Mouse (Mus musculus) fibroblast of lung, adult 2 months (primary cell): ENCODE data around the gene Ddx50.

Experiments
- DNase-seq: peaks from one replicate; pipeline ENCODE4 v3.0.0-alpha.2; 2011; ENCODE audit warnings: low read depth

Ddx50 gene

DNA sequence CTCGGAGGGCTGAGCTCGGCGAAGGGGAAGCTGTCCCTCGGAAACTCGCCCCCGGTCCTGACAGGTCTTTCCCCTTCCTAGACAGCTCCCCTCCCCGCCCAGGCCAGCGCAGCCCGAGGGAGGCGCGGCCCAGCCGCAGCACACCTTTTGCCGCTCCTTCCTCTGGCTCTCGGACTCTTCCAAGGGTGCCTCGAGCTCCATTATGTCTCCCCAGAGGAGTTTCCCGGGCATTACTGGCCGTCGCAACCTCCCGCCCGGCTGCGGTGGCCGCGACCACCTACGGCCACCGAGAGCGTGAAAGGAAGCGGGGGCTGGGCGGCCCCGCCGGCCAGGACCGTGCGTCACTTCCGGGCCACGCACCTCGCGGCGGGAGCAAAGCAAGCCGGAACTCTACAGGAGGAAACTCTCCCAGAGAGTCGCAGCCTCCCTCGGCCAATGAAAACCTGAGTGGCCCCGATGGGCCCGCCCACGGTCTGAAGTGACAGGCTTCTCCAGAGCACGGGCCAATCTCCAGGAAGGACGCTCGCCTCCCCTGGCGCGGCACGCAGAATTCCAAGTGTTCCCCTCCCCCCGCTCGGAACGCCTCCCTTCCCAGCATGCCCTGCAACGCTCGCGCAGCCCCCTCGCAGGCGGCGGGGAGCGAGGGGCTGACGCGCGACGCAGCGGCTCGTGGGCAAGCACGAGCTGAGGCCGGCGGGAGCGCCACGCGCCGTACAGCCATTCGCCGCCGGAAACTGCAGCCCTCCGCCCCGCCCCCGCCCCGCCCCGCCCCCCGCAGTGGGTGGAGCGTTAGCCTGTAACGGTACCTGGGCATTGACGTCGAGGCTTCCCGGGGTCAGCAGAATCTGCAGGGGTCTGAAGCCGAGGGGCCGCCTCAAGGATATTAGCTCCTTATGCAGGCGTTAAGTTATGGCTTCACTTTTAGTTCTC is at the start of gene Ddx50:
Ddx50 (minus strand) TSS at position 338 of the 930 bp plus-strand sequence.
- peak; percentile 98 for DNase-seq

GRCm38 (mm10) chr10:62692771-62693170 is 41.8 kb upstream of the Ddx50 start:
- DNase-seq: no peak

GRCm38 (mm10) chr10:62692244-62692643 is 41.2 kb upstream of the Ddx50 start:
- DNase-seq: no peak

- DNase-seq: no peak
Observed at GRCm38 (mm10) chr10:62687032-62687674, 36.1 kb upstream of the Ddx50 start.

DNA sequence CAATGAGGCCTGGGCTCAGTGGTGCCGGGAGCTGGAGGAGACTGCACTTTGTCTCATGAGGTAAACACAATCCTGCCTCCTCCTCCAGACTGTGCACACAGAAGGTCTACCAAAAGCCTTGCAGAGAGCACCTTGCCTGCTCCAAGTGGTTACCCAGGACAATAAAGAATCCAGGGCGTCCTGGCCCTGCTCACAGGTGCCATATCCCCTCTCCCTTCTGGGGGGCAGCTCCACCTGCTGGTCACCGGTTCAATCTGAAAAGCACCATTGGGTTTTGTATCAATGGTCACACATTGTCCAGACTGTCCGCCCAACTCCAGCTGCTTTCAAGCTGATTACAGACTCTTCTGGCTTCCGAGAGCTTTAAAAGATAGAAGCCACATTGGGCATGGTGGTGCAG is 32.0 kb upstream of the Ddx50 start:
- no peak for DNase-seq

DNA sequence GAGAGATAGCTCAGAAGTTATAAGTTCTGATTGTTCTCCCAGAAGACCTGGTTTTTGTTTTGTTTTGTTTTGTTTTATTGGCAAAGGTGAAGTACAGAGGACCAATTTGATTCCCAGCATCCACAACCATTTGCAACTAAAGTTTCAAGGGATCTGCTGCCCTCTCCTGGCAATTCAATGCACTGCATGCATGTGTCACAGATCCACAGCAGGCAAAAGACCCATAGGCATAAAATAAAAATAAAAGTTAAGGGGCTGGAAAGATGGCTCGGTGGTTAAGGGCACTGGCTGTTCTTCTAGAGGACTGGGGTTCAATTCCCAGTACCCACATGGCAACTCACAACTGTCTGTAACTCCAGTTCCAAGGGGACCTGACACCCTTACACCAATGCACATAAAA is 28.8 kb upstream of the Ddx50 start:
- DNase-seq: no peak

DNA sequence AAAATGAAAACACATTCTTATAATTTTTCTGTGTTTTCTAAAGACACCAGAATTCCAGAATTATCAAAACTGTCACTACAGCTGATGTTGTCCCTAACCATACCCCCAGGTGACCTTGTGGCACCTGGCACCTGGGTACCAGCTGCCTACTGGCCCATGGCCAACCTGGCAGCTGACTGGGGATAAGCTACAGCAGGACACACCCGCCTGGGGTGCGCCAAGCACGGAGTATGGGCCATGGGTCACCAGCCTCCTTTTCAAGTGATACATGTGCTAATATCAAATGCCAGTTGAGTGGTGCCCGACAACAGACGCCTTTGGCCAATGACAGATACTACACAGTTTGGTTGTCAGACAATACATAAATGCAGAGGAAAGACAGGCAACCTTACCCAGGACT is 26.3 kb upstream of the Ddx50 start:
- DNase-seq: no peak

DNA sequence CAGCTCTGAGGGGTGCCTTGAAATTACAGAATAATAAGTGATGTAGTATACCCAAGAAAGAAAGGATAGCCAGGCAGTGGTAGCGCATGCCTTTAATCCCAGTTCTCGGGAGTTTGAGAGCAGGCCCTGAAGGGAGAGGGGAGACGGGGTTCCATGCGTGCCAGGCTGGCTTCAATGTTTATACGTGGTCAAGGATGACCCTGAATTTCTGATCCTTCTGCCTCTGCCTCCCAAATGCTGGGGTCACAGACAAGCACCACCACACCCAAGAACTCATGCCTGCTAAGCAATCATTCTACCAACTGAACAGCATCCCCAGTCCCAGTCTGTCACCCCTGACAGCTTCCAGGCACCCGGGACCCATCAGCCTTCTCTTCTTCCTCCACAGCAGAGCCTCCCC is 25.2 kb upstream of the Ddx50 start:
- DNase-seq: no peak

DNA sequence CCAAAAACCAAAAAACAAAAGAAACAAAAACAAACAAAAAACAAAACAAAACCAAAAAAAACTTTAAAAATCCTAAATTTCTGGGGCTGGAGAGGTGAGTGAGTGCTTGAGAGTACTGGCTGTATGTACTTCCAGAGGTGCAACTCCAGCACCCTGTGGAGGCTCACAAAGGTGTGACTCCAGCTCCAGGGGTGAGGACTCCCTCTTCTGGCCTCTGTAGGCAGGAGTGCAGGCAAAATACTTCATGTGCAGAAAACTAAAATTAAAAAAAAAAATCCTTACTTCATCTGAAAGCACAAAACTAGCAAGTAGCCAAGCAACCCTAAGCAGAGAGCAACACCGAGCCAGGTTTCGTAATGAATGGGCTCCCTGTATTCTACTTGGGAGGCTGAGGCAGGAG is 21.3 kb upstream of the Ddx50 start:
- DNase-seq: no peak

DNA sequence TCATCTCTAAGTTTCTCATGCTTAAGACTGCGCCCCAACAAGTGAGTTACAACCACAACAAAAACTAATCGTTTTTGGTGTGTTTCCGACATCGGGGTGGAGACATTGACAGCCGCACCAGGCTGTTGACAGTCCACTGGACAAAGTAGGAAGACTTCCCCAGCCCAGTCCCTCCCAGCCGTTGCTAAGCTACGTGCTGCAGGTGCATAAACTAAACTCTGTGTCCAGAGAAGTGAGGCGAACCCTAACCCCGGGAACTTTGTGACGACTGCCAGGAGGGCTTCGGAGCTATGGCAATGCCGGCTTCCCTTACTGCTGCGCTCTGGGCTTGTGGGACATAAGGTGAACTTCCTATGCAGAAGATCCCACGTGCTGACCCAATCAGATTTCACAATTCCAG is 18.2 kb upstream of the Ddx50 start:
- no peak for DNase-seq

GRCm38 (mm10) chr10:62668463-62668862 is 17.4 kb upstream of the Ddx50 start:
- DNase-seq: no peak

GRCm38 (mm10) chr10:62668043-62668442 is 17.0 kb upstream of the Ddx50 start:
- no peak for DNase-seq

- DNase-seq: no peak
Observed at GRCm38 (mm10) chr10:62664963-62665590, 14.1 kb upstream of the Ddx50 start.

DNA sequence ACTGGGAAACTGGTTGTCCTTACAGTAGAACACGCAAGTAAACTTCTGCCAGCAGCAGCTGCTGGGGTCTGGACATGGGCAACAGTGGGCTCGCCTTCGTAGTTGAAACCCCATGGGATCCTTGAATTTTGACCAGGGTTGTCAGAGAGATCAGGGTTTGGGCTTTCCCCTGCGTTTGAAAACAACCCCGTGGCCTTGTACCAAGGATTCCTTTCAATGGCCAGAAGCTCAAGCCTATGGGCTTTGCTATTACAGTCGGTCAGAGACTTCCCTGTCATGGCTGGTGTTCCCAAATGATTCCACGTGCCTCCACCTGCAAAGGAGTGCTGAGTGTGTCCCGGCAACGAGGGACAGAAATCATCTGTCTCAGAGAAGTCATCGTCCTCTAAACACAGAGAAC is 13.2 kb upstream of the Ddx50 start:
- no peak for DNase-seq

GRCm38 (mm10) chr10:62656711-62657110 is 5.7 kb upstream of the Ddx50 start:
- DNase-seq: no peak

GRCm38 (mm10) chr10:62651961-62652360 is 943 bp upstream of the Ddx50 start:
- no peak for DNase-seq

DNA sequence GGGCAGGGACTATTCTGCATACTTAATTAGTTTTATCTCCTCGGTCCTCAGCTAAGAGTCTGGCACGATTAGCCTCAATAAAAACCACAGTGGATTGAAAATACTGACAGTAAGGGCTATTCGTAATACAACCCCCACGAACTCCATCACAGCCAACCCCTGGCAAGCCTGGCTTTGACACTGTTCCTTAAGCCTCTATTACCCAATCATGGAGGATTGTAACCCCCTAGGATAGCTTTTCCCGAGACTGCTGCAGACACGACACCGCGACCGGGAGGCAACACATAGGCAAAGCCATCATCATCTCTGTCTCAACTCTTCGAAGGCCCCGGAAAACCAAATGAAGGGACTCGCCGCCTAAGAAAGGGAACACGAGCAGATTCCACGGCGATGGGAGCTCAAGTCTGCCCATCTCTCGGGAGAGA is 648 bp downstream of the Ddx50 start:
- DNase-seq: no peak

- no peak for DNase-seq
Observed at GRCm38 (mm10) chr10:62604161-62604560, 46.9 kb downstream of the Ddx50 start.

DNA sequence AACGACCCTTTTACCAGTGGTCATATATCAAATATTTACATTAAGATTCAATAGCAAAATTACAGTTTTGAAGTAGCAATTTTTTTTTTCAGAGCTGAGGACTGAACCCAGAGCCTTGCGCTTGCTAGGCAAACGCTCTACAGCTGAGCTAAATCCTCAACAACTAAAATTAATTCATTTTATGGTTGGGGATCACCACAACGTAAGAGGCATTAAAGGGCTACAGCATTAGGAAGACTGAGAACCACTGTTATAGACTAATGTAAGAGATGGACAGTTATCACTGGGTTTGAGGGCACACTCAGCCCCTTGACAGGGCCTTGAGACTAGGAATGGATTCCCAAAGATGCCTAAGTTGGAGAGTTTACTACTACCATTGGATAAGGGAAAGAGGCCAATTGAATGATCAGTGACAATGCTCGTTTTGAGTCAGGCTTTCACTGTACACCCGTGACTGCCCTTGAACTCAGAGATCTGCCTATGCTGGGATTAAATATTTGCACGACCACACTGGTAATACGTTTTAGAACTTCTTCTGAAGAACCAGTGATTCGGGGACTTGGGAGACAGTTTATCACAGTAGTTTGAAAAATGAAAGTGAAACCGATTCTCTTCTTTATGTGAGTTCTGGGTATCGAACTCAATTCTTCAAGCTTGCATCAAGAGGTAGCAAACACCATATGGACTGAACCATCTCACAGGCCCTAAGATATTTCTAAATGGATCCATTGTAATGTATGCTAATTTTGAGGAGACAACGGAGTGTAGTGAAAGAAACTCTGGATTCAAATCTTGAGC is 47.6 kb downstream of the Ddx50 start:
- no peak for DNase-seq

DNA sequence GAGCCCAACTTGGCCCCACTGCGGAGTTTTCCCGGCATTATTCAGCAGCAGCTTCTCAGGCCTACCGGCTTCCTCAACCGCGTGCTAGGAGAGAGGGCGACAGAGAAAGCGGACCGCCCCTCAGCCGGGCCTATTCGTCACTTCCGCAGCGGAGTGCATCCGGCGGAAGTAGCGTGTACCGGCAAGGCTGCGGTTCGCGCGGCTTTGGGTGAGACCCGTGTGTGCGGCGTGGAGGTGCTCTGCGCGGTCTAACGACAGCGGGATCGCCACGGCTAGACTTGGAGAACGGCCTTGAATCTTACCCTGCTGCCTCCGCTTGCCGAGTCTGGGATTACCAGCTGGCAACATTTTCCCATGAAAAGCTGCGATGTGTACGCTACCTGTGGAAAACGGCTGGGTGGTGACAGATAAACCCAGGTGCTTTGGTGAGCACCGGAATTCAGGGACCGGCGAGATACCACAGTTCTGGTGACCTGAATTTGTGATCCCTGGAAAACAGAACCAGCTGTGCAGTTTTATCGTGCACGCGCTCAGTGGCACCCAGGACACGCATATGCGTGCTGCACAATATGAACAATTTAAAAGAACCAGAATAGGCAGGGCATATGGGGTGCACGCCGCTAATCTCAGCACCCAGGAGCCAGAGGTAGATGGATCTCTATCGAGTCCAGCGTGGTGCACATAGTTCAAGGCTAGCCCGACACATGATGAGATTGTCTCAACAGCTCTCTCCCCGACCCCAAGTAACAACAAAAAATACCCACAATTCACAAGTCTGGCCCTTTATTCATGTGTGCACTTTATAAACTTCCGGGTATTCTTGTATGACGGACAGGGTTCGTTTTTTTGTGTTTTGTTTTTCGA is 48.6 kb downstream of the Ddx50 start, which contains the start of gene Ddx21:
Ddx21 (minus strand) TSS at position 105 of the 864 bp plus-strand sequence.
- peak; percentile 66 for DNase-seq

DNA sequence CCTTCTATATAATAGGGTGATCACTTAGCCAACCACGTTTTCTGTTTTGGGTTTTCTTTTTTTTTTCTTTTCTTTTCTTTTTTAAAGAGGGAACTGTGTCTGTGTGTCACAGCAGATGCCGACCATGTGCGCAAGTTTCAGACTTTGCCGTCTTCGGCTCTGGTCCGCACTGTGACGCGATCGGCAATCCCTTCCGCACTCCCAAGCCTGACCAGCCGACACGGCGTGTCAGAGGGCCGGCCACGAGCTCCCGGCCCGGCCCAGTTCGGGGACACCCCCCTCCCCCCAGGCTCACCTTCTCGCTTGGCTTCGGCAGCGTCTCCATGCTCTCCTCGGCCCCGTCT is 49.2 kb downstream of the Ddx50 start:
- no peak for DNase-seq
